Mouse (Mus musculus) ES-Bruce4 (cell line): ENCODE data around the gene Ccdc63.

ENCODE experiments used
- CTCF ChIP-seq: IDR thresholded peaks from one replicate; pipeline ENCODE4 v1.8.1; 2011; ENCODE audit warnings: low read depth, low read length
- EP300 ChIP-seq: IDR thresholded peaks from 2 replicates; pipeline ENCODE4 v1.6.1; 2011; ENCODE audit warnings: low read depth, low read length; ENCODE audit not compliant: insufficient read depth
- POLR2A ChIP-seq: IDR thresholded peaks from one replicate; pipeline ENCODE4 v1.8.1; 2011; ENCODE audit warnings: low read length; ENCODE audit not compliant: insufficient read depth

GRCm38 (mm10) chr5:122104201-122104600 lies 36.4 kb downstream of the Ccdc63 start:
- no peak for TF ChIP-seq EP300
- TF ChIP-seq POLR2A = no peak
- peak; percentile 83 for TF ChIP-seq CTCF
